Mouse (Mus musculus) midbrain, postnatal 0 days (tissue): ENCODE data around the gene Dop1b. TPM values are rescaled to one million over a fixed set of nuclear protein-coding genes. Genes with fewer than 3 reads are reported as not detected.

Experiments used
- ATAC-seq: fragments of 200-750 bp; cut with Nextera tagmentation; 2 replicates; pipeline ENCODE4 v1.8.0; 2017; ENCODE audit warnings: moderate number of reproducible peaks, mild to moderate bottlenecking, moderate TSS enrichment, moderate library complexity; ENCODE audit not compliant: low FRiP score
- DNase-seq: peaks from one replicate; pipeline ENCODE4 v3.0.0-alpha.2; 2015; ENCODE audit warnings: low spot score
- H3K27ac ChIP-seq: fragments of 300-500 bp; sonication (generic); 2 replicates; pipeline ENCODE4 v1.5.1; 2014; ENCODE audit warnings: low read depth, mild to moderate bottlenecking, low read length, mixed read lengths
- H3K27me3 ChIP-seq: fragments of 300-500 bp; sonication (generic); 2 replicates; pipeline ENCODE4 v1.6.1; 2014; ENCODE audit warnings: low read length, control low read depth, mixed read lengths; ENCODE audit not compliant: insufficient read depth
- H3K36me3 ChIP-seq: fragments of 300-500 bp; sonication (generic); 2 replicates; pipeline ENCODE4 v1.6.1; 2014; ENCODE audit warnings: low read length, control low read depth, mixed read lengths; ENCODE audit not compliant: insufficient read depth
- H3K4me1 ChIP-seq: fragments of 300-500 bp; sonication (generic); 2 replicates; pipeline ENCODE4 v1.6.1; 2014; ENCODE audit warnings: mild to moderate bottlenecking, control low read depth, antibody characterized with exemption, low read length, mixed read lengths; ENCODE audit not compliant: insufficient read depth
- H3K4me2 ChIP-seq: fragments of 300-500 bp; sonication (generic); 2 replicates; pipeline ENCODE4 v1.6.1; 2014; ENCODE audit warnings: low read depth, mild to moderate bottlenecking, low read length, mixed read lengths; ENCODE audit not compliant: poor library complexity, severe bottlenecking
- H3K4me3 ChIP-seq: fragments of 300-500 bp; sonication (generic); 2 replicates; pipeline ENCODE4 v1.5.1; 2014; ENCODE audit warnings: low read depth, mild to moderate bottlenecking, low read length, moderate library complexity
- H3K9ac ChIP-seq: fragments of 300-500 bp; sonication (generic); replicated peaks from 2 replicates; pipeline ENCODE4 v1.6.1; 2014; ENCODE audit warnings: mild to moderate bottlenecking, low read length, moderate library complexity, mixed read lengths; ENCODE audit not compliant: poor library complexity, severe bottlenecking
- H3K9me3 ChIP-seq: fragments of 300-500 bp; sonication (generic); 2 replicates; pipeline ENCODE4 v1.6.1; 2016; ENCODE audit warnings: low read length, control low read depth
- CTCF ChIP-seq: IDR thresholded peaks from 2 replicates; pipeline ENCODE4 v1.5.1; 2016; ENCODE audit warnings: antibody characterized with exemption, mild to moderate bottlenecking
- WGBS: fragments of 180-500 bp; shearing (Covaris S2); extraction: QIAGEN DNeasy Blood & Tissue Kit; methylation state at CpG from one replicate; pipeline ENCODE4 v1.1.7; 2014; 5-methylcytosine and 5-hydroxymethylcytosine counted together
- polyA plus RNA-seq: library from polyadenylated mRNA; unstranded; fragments of >200 nt; fragmentation: Nextera tagmentation; extraction: Ambion mirVana; gene quantifications from 2 replicates; pipeline ENCODE4 v1.2.1, GENCODE M21; 2015
- total RNA-seq: library from RNA; depleted of rRNA; stranded (reverse); fragments of >200 nt; gene quantifications from 2 replicates; pipeline ENCODE4 v1.2.3, GENCODE M21; 2014

Gene Dop1b
- total and polyA plus RNA-seq, 2 experiments from 2014 or later: 27.8 to 102 TPM

- Histone ChIP-seq H3K27ac (no peak overlapping the region), H3K4me1 (no peaks in the 10 kb centered on the region), H3K27me3 (no peaks in the 10 kb centered on the region; the same call in 1 of the 2 replicates), H3K4me3 (no peak overlapping the region), H3K4me2 (no peak overlapping the region), H3K9me3 (peaks cover 6% of the 10 kb centered on the region; the same call in 1 of the 2 replicates), H3K36me3 (no peaks in the 10 kb centered on the region), H3K9ac (no peak overlapping the region)
- TF ChIP-seq CTCF: no peak
- no peak for ATAC-seq
- WGBS: 89% methylated on average over 6 of the region's 6 CpGs
- DNase-seq: no peak
Observed at GRCm38 (mm10) chr16:93826909-93827308, 115.2 kb downstream of the Dop1b start.

- DNase-seq (no peak), ATAC-seq (no peak)
- H3K9me3 ChIP-seq: peaks cover under 1% of the 10 kb centered on the region; the same call in 1 of the 2 replicates
- H3K4me2 ChIP-seq: no peak overlapping the region
- no peak overlapping the region for H3K9ac ChIP-seq
- TF ChIP-seq CTCF: no peak
- no peak overlapping the region for H3K4me3 ChIP-seq
- WGBS: 96% methylated on average over 15 of the region's 15 CpGs
- no peak overlapping the region for H3K27ac ChIP-seq
- H3K36me3 ChIP-seq: no peaks in the 10 kb centered on the region
- no peaks in the 10 kb centered on the region; the same call in 1 of the 2 replicates for H3K27me3 ChIP-seq
- H3K4me1 ChIP-seq: peaks cover 6% of the 10 kb centered on the region
Observed at GRCm38 (mm10) chr16:93829526-93829925, 117.8 kb downstream of the Dop1b start.

GRCm38 (mm10) chr16:93830071-93830470, 118.4 kb downstream of the Dop1b start:
- DNase-seq: no peak
- no peak overlapping the region for H3K9ac ChIP-seq
- no peak overlapping the region for H3K4me2 ChIP-seq
- H3K9me3 ChIP-seq: no peaks in the 10 kb centered on the region
- H3K4me1 ChIP-seq: peaks cover 6% of the 10 kb centered on the region
- no peak overlapping the region for H3K4me3 ChIP-seq
- H3K27me3 ChIP-seq: no peaks in the 10 kb centered on the region; the same call in 1 of the 2 replicates
- H3K27ac ChIP-seq: no peak overlapping the region
- 90% methylated on average over 9 of the region's 9 CpGs for WGBS
- no peak for TF ChIP-seq CTCF
- no peaks in the 10 kb centered on the region for H3K36me3 ChIP-seq
- no peak for ATAC-seq

- no peak for DNase-seq
- Histone ChIP-seq H3K4me1 (peaks cover 6% of the 10 kb centered on the region), H3K4me3 (no peak overlapping the region), H3K27me3 (no peaks in the 10 kb centered on the region; the same call in 1 of the 2 replicates), H3K4me2 (no peak overlapping the region), H3K9ac (no peak overlapping the region), H3K27ac (no peak overlapping the region), H3K36me3 (no peaks in the 10 kb centered on the region), H3K9me3 (no peaks in the 10 kb centered on the region)
- 63% methylated on average over 5 of the region's 5 CpGs for WGBS
- TF ChIP-seq CTCF: no peak
- no peak for ATAC-seq
Observed at GRCm38 (mm10) chr16:93830916-93831315, 119.2 kb downstream of the Dop1b start.

GRCm38 (mm10) chr16:93831627-93832395, 120.1 kb downstream of the Dop1b start, which contains the start of gene Morc3:
Morc3 (plus strand) TSS chr16:93832121.
- TF ChIP-seq CTCF: no peak
- 13% methylated on average over 49 of the region's 55 CpGs for WGBS
- no peaks in the 10 kb centered on the region for H3K36me3 ChIP-seq

More at GRCm38 (mm10) chr16:93831627-93832395, 120.1 kb downstream of the Dop1b start, which contains the start of gene Morc3:
- H3K27me3 ChIP-seq: no peaks in the 10 kb centered on the region; the same call in 1 of the 2 replicates
- peak within 1 kb of the TSS; percentile 76 for H3K4me2 ChIP-seq
- DNase-seq (peak; percentile 100), ATAC-seq (peak; percentile 97)
- H3K4me1 ChIP-seq: peaks cover 6% of the 10 kb centered on the region
- H3K9ac ChIP-seq: peak within 1 kb of the TSS; percentile 92
- peak within 1 kb of the TSS; percentile 66 for H3K4me3 ChIP-seq
- H3K27ac ChIP-seq: peak within 1 kb of the TSS; percentile 96
- no peaks in the 10 kb centered on the region for H3K9me3 ChIP-seq
